Mouse (Mus musculus): ENCODE measurements around the gene Cog6. TPM values are rescaled to one million over a fixed set of nuclear protein-coding genes. Genes with fewer than 3 reads are reported as not detected.
"Not testable (repeated sequence)": the region's sequence is repeated elsewhere in the genome, so short reads cannot be mapped to it uniquely, and the experiment has no call there.

Gene Cog6
- total and polyA plus RNA-seq, 3 experiments: 37.1 to 59.6 (median 48.3) TPM

- no peaks in the 10 kb centered on the region; the same call in 1 of the 2 replicates for H3K36me3 ChIP-seq (ENCODE audit: control insufficient read depth, insufficient read depth, low read length)
- DNase-seq: no peak
- no peak overlapping the region for H3K9ac ChIP-seq (ENCODE audit: low read depth, low read length)
- TF ChIP-seq POLR2A (IDR thresholded peaks at IDR 0.05; ENCODE audit: insufficient read depth, low read depth, low read length): no peak
- no peak for TF ChIP-seq EP300 (IDR thresholded peaks at IDR 0.05; ENCODE audit: insufficient read depth, low read depth, low read length)
- TF ChIP-seq CTCF (IDR thresholded peaks at IDR 0.05): no peak
- no peaks in the 10 kb centered on the region for H3K27me3 ChIP-seq (ENCODE audit: control insufficient read depth, insufficient read depth, low read length)
- H3K79me2 ChIP-seq (replicated peaks; ENCODE audit: control insufficient read depth, insufficient read depth, low read length): no peaks in the 10 kb centered on the region
- no peaks in the 10 kb centered on the region for H3K4me1 ChIP-seq (ENCODE audit: control insufficient read depth, insufficient read depth, low read length)
- intact Hi-C loops (cut with DNase I): no loop called here
- H3K4me3 ChIP-seq: no peak overlapping the region
- WGBS: 62% methylated on average over 15 of the region's 15 CpGs
- no peak overlapping the region for H3K27ac ChIP-seq
Measured at GRCm38 (mm10) chr3:52999016-52999744, 17.9 kb downstream of the Cog6 start.

GRCm38 (mm10) chr3:52997381-52997780 is 19.7 kb downstream of the Cog6 start:
- Histone ChIP-seq H3K27ac (no peak overlapping the region), H3K4me1 (ENCODE audit: control insufficient read depth, insufficient read depth, low read length) (no peaks in the 10 kb centered on the region), H3K79me2 (replicated peaks; ENCODE audit: control insufficient read depth, insufficient read depth, low read length) (no peaks in the 10 kb centered on the region), H3K4me3 (no peak overlapping the region), H3K9ac (ENCODE audit: low read depth, low read length) (no peak overlapping the region), H3K27me3 (ENCODE audit: control insufficient read depth, insufficient read depth, low read length) (no peaks in the 10 kb centered on the region), H3K36me3 (ENCODE audit: control insufficient read depth, insufficient read depth, low read length) (no peaks in the 10 kb centered on the region; the same call in 1 of the 2 replicates)
- no peak for TF ChIP-seq POLR2A (IDR thresholded peaks at IDR 0.05; ENCODE audit: insufficient read depth, low read depth, low read length)
- no peak for DNase-seq
- intact Hi-C loops (cut with DNase I): no loop called here
- WGBS: 70% methylated on average over 1 of the region's 1 CpGs

- no peak overlapping the region for H3K4me3 ChIP-seq
- no peaks in the 10 kb centered on the region for H3K4me1 ChIP-seq (ENCODE audit: control insufficient read depth, insufficient read depth, low read length)
- DNase-seq: no peak
- H3K9ac ChIP-seq (ENCODE audit: low read depth, low read length): no peak overlapping the region
- H3K79me2 ChIP-seq (replicated peaks; ENCODE audit: control insufficient read depth, insufficient read depth, low read length): no peaks in the 10 kb centered on the region
- no peaks in the 10 kb centered on the region; the same call in 1 of the 2 replicates for H3K36me3 ChIP-seq (ENCODE audit: control insufficient read depth, insufficient read depth, low read length)
- H3K27me3 ChIP-seq (ENCODE audit: control insufficient read depth, insufficient read depth, low read length): no peaks in the 10 kb centered on the region
- TF ChIP-seq POLR2A (IDR thresholded peaks at IDR 0.05; ENCODE audit: insufficient read depth, low read depth, low read length) (no peak), CTCF (IDR thresholded peaks at IDR 0.05) (no peak), EP300 (IDR thresholded peaks at IDR 0.05; ENCODE audit: insufficient read depth, low read depth, low read length) (no peak)
- 93% methylated on average over 5 of the region's 5 CpGs for WGBS
- intact Hi-C loops (cut with DNase I): no loop called here
- H3K27ac ChIP-seq: no peak overlapping the region
Measured at GRCm38 (mm10) chr3:52996635-52997034, 20.4 kb downstream of the Cog6 start.

GRCm38 (mm10) chr3:52994666-52995065 is 22.4 kb downstream of the Cog6 start:
- Histone ChIP-seq H3K4me1 (ENCODE audit: control insufficient read depth, insufficient read depth, low read length) (no peaks in the 10 kb centered on the region), H3K9ac (ENCODE audit: low read depth, low read length) (no peak overlapping the region), H3K27me3 (ENCODE audit: control insufficient read depth, insufficient read depth, low read length) (no peaks in the 10 kb centered on the region), H3K79me2 (replicated peaks; ENCODE audit: control insufficient read depth, insufficient read depth, low read length) (no peaks in the 10 kb centered on the region), H3K27ac (no peak overlapping the region), H3K4me3 (no peak overlapping the region), H3K36me3 (ENCODE audit: control insufficient read depth, insufficient read depth, low read length) (no peaks in the 10 kb centered on the region; the same call in 1 of the 2 replicates)
- no peak for DNase-seq
- TF ChIP-seq POLR2A (IDR thresholded peaks at IDR 0.05; ENCODE audit: insufficient read depth, low read depth, low read length): no peak
- TF ChIP-seq EP300 (IDR thresholded peaks at IDR 0.05; ENCODE audit: insufficient read depth, low read depth, low read length): no peak
- TF ChIP-seq CTCF (IDR thresholded peaks at IDR 0.05): peak; percentile 54
- WGBS: 69% methylated on average over 5 of the region's 5 CpGs
- intact Hi-C loops (cut with DNase I): no loop called here

GRCm38 (mm10) chr3:52993296-52993695 is 23.7 kb downstream of the Cog6 start:
- DNase-seq: no peak
- intact Hi-C loops (cut with DNase I): no loop called here
- no peaks in the 10 kb centered on the region for H3K4me1 ChIP-seq (ENCODE audit: control insufficient read depth, insufficient read depth, low read length)
- H3K27ac ChIP-seq: no peak overlapping the region
- H3K4me3 ChIP-seq: no peak overlapping the region
- H3K9ac ChIP-seq (ENCODE audit: low read depth, low read length): no peak overlapping the region
- no peaks in the 10 kb centered on the region for H3K27me3 ChIP-seq (ENCODE audit: control insufficient read depth, insufficient read depth, low read length)
- no peaks in the 10 kb centered on the region for H3K79me2 ChIP-seq (replicated peaks; ENCODE audit: control insufficient read depth, insufficient read depth, low read length)
- 90% methylated on average over 10 of the region's 10 CpGs for WGBS
- no peak for TF ChIP-seq POLR2A (IDR thresholded peaks at IDR 0.05; ENCODE audit: insufficient read depth, low read depth, low read length)
- TF ChIP-seq CTCF (IDR thresholded peaks at IDR 0.05): no peak
- TF ChIP-seq EP300 (IDR thresholded peaks at IDR 0.05; ENCODE audit: insufficient read depth, low read depth, low read length): no peak
- no peaks in the 10 kb centered on the region; the same call in 1 of the 2 replicates for H3K36me3 ChIP-seq (ENCODE audit: control insufficient read depth, insufficient read depth, low read length)

GRCm38 (mm10) chr3:52990041-52990737 is 26.8 kb downstream of the Cog6 start:
- 67% methylated on average over 18 of the region's 18 CpGs for WGBS
- H3K36me3 ChIP-seq (ENCODE audit: control insufficient read depth, insufficient read depth, low read length): peaks cover under 1% of the 10 kb centered on the region

GRCm38 (mm10) chr3:52985508-52985941 is 31.5 kb downstream of the Cog6 start:
- peaks cover 21% of the 10 kb centered on the region for H3K36me3 ChIP-seq (ENCODE audit: control insufficient read depth, insufficient read depth, low read length)
- H3K27ac ChIP-seq; H3K27me3 ChIP-seq (ENCODE audit: control insufficient read depth, insufficient read depth, low read length); H3K79me2 ChIP-seq (replicated peaks; ENCODE audit: control insufficient read depth, insufficient read depth, low read length); H3K9ac ChIP-seq (ENCODE audit: low read depth, low read length); DNase-seq; H3K4me3 ChIP-seq; intact Hi-C loops (cut with DNase I); H3K4me1 ChIP-seq (ENCODE audit: control insufficient read depth, insufficient read depth, low read length): not testable (repeated sequence)
- WGBS: 91% methylated on average over 6 of the region's 7 CpGs

More at GRCm38 (mm10) chr3:52990041-52990737, 26.8 kb downstream of the Cog6 start:
- Histone ChIP-seq H3K27me3 (ENCODE audit: control insufficient read depth, insufficient read depth, low read length) (no peaks in the 10 kb centered on the region), H3K4me1 (ENCODE audit: control insufficient read depth, insufficient read depth, low read length) (no peaks in the 10 kb centered on the region), H3K27ac (no peak overlapping the region), H3K9ac (ENCODE audit: low read depth, low read length) (no peak overlapping the region), H3K4me3 (no peak overlapping the region), H3K79me2 (replicated peaks; ENCODE audit: control insufficient read depth, insufficient read depth, low read length) (no peaks in the 10 kb centered on the region)
- no peak for TF ChIP-seq EP300 (IDR thresholded peaks at IDR 0.05; ENCODE audit: insufficient read depth, low read depth, low read length)
- no peak for TF ChIP-seq POLR2A (IDR thresholded peaks at IDR 0.05; ENCODE audit: insufficient read depth, low read depth, low read length)
- no peak for TF ChIP-seq CTCF (IDR thresholded peaks at IDR 0.05)
- intact Hi-C loops (cut with DNase I): no loop called here
- no peak for DNase-seq

Data from heart, adult 2 months (tissue).